Mouse (Mus musculus) midbrain, embryonic 11.5 days (tissue): ENCODE results near the gene Pak1ip1. TPM values are rescaled to one million over a fixed set of nuclear protein-coding genes. Genes with fewer than 3 reads are reported as not detected.

ENCODE experiments used
- ATAC-seq: fragments of 200-750 bp; cut with Nextera tagmentation; 2 replicates; pipeline ENCODE4 v1.8.0; 2017; ENCODE audit warnings: moderate TSS enrichment, moderate library complexity; ENCODE audit not compliant: low FRiP score
- DNase-seq: peaks from one replicate; pipeline ENCODE4 v3.0.0; 2015; ENCODE audit warnings: low spot score; ENCODE audit errors: missing footprints
- H3K27ac ChIP-seq: fragments of 300-500 bp; sonication (generic); 2 replicates; pipeline ENCODE4 v1.5.1; 2014; ENCODE audit warnings: low read depth, low read length
- H3K27me3 ChIP-seq: fragments of 300-500 bp; sonication (generic); 2 replicates; pipeline ENCODE4 v1.6.1; 2014; ENCODE audit warnings: mild to moderate bottlenecking, low read length, moderate library complexity, mixed read lengths; ENCODE audit not compliant: control insufficient read depth, insufficient read depth
- H3K36me3 ChIP-seq: fragments of 300-500 bp; sonication (generic); 2 replicates; pipeline ENCODE4 v1.6.1; 2014; ENCODE audit warnings: mild to moderate bottlenecking, low read length, moderate library complexity, mixed read lengths; ENCODE audit not compliant: control insufficient read depth, insufficient read depth
- H3K4me1 ChIP-seq: fragments of 300-500 bp; sonication (generic); 2 replicates; pipeline ENCODE4 v1.6.1; 2014; ENCODE audit warnings: low read length; ENCODE audit not compliant: control insufficient read depth, insufficient read depth
- H3K4me2 ChIP-seq: fragments of 300-500 bp; sonication (generic); 2 replicates; pipeline ENCODE4 v1.6.1; 2014; ENCODE audit warnings: mild to moderate bottlenecking, moderate library complexity
- H3K4me3 ChIP-seq: fragments of 300-500 bp; sonication (generic); 2 replicates; pipeline ENCODE4 v1.5.1; 2014; ENCODE audit warnings: low read depth, low read length
- H3K9ac ChIP-seq: fragments of 300-500 bp; sonication (generic); 2 replicates; pipeline ENCODE4 v1.6.1; 2014; ENCODE audit warnings: low read length
- H3K9me3 ChIP-seq: fragments of 300-500 bp; sonication (generic); 2 replicates; pipeline ENCODE4 v1.6.1; 2016; ENCODE audit warnings: low read length; ENCODE audit not compliant: control insufficient read depth
- WGBS: fragments of 180-500 bp; shearing (Covaris S2); extraction: QIAGEN DNeasy Blood & Tissue Kit; methylation state at CpG from one replicate; pipeline ENCODE4 v1.1.7; 2014; 5-methylcytosine and 5-hydroxymethylcytosine counted together
- polyA plus RNA-seq: library from polyadenylated mRNA; unstranded; fragments of >200 nt; fragmentation: Nextera tagmentation; extraction: Ambion mirVana; gene quantifications from 2 replicates; pipeline ENCODE4 v1.2.1, GENCODE M21; 2014

Pak1ip1 gene
- polyA plus RNA-seq = 99.7 and 104 TPM in 2 replicates

- peak; percentile 99 for DNase-seq
- Histone ChIP-seq H3K27me3 (no peaks in the 10 kb centered on the region), H3K9me3 (no peaks in the 10 kb centered on the region), H3K4me2 (peak within 1 kb of the TSS; percentile 81), H3K4me3 (peak within 1 kb of the TSS; percentile 68), H3K4me1 (peaks cover 7% of the 10 kb centered on the region), H3K9ac (peak within 1 kb of the TSS; percentile 64), H3K36me3 (0 out of 2 replicates have a peak, but pooled peaks cover 1% of the 10 kb centered on the region), H3K27ac (peak within 1 kb of the TSS; percentile 81)
- peak; percentile 96 for ATAC-seq
- under 1% methylated on average over 58 of the region's 58 CpGs for WGBS
These were observed at the start of gene Pak1ip1 for GRCm38 (mm10) chr13:41000926-41001639. TSS of gene Pak1ip1 (plus strand) at chr13:41001023.

- no peak for DNase-seq
These were observed 49.3 kb upstream of the Pak1ip1 start for GRCm38 (mm10) chr13:40951386-40951976.

GRCm38 (mm10) chr13:40953231-40953630 is 47.6 kb upstream of the Pak1ip1 start:
- H3K36me3 ChIP-seq = no peaks in the 10 kb centered on the region
- no peaks in the 10 kb centered on the region for H3K9me3 ChIP-seq
- ATAC-seq (no peak), DNase-seq (no peak)
- 87% methylated on average over 6 of the region's 6 CpGs for WGBS
- no peak overlapping the region for H3K4me2 ChIP-seq
- no peaks in the 10 kb centered on the region for H3K4me1 ChIP-seq
- H3K9ac ChIP-seq = no peak overlapping the region
- no peak overlapping the region for H3K27ac ChIP-seq
- H3K27me3 ChIP-seq = no peaks in the 10 kb centered on the region
- no peak overlapping the region for H3K4me3 ChIP-seq

More at GRCm38 (mm10) chr13:40951386-40951976, 49.3 kb upstream of the Pak1ip1 start:
- Histone ChIP-seq H3K4me3 (no peak overlapping the region), H3K9me3 (no peaks in the 10 kb centered on the region), H3K9ac (no peak overlapping the region), H3K27ac (no peak overlapping the region), H3K4me2 (no peak overlapping the region), H3K27me3 (no peaks in the 10 kb centered on the region), H3K36me3 (no peaks in the 10 kb centered on the region), H3K4me1 (no peaks in the 10 kb centered on the region)
- no peak for ATAC-seq
- WGBS = 76% methylated on average over 10 of the region's 10 CpGs

GRCm38 (mm10) chr13:40955773-40956172 is 45.0 kb upstream of the Pak1ip1 start:
- no peak overlapping the region for H3K4me2 ChIP-seq
- no peaks in the 10 kb centered on the region for H3K36me3 ChIP-seq
- WGBS = 92% methylated on average over 7 of the region's 7 CpGs
- no peaks in the 10 kb centered on the region for H3K4me1 ChIP-seq
- no peak overlapping the region for H3K4me3 ChIP-seq
- H3K9ac ChIP-seq = no peak overlapping the region
- DNase-seq (no peak), ATAC-seq (no peak)
- H3K27ac ChIP-seq = no peak overlapping the region
- no peaks in the 10 kb centered on the region for H3K27me3 ChIP-seq
- H3K9me3 ChIP-seq = no peaks in the 10 kb centered on the region

GRCm38 (mm10) chr13:40967609-40968008 is 33.2 kb upstream of the Pak1ip1 start:
- Histone ChIP-seq H3K4me3 (no peak overlapping the region), H3K27me3 (no peaks in the 10 kb centered on the region), H3K4me2 (no peak overlapping the region), H3K9ac (no peak overlapping the region), H3K4me1 (no peaks in the 10 kb centered on the region), H3K27ac (no peak overlapping the region), H3K36me3 (no peaks in the 10 kb centered on the region), H3K9me3 (no peaks in the 10 kb centered on the region)
- ATAC-seq = no peak
- DNase-seq = no peak
- WGBS = 90% methylated on average over 10 of the region's 10 CpGs

- Histone ChIP-seq H3K36me3 (no peaks in the 10 kb centered on the region), H3K4me1 (no peaks in the 10 kb centered on the region), H3K27ac (no peak overlapping the region), H3K9ac (no peak overlapping the region), H3K9me3 (no peaks in the 10 kb centered on the region), H3K27me3 (no peaks in the 10 kb centered on the region), H3K4me3 (no peak overlapping the region), H3K4me2 (no peak overlapping the region)
- WGBS = 77% methylated on average over 5 of the region's 5 CpGs
- ATAC-seq = no peak
- no peak for DNase-seq
These were observed 32.3 kb upstream of the Pak1ip1 start for GRCm38 (mm10) chr13:40968564-40968963.

GRCm38 (mm10) chr13:40969761-40970390 is 30.9 kb upstream of the Pak1ip1 start:
- Histone ChIP-seq H3K9me3 (no peaks in the 10 kb centered on the region), H3K9ac (no peak overlapping the region), H3K27me3 (no peaks in the 10 kb centered on the region), H3K4me3 (no peak overlapping the region), H3K27ac (no peak overlapping the region), H3K4me2 (no peak overlapping the region), H3K4me1 (no peaks in the 10 kb centered on the region), H3K36me3 (no peaks in the 10 kb centered on the region)
- 87% methylated on average over 4 of the region's 4 CpGs for WGBS
- ATAC-seq (no peak), DNase-seq (no peak)

GRCm38 (mm10) chr13:40971261-40971660 is 29.6 kb upstream of the Pak1ip1 start:
- no peak for ATAC-seq
- H3K27me3 ChIP-seq = no peaks in the 10 kb centered on the region
- 91% methylated on average over 5 of the region's 5 CpGs for WGBS

GRCm38 (mm10) chr13:40971831-40972230 is 29.0 kb upstream of the Pak1ip1 start:
- 84% methylated on average over 2 of the region's 2 CpGs for WGBS
- no peak overlapping the region for H3K9ac ChIP-seq
- no peak overlapping the region for H3K27ac ChIP-seq
- no peak overlapping the region for H3K4me3 ChIP-seq
- H3K4me1 ChIP-seq = no peaks in the 10 kb centered on the region
- DNase-seq (no peak), ATAC-seq (no peak)
- H3K9me3 ChIP-seq = no peaks in the 10 kb centered on the region
- no peak overlapping the region for H3K4me2 ChIP-seq
- no peaks in the 10 kb centered on the region for H3K27me3 ChIP-seq
- no peaks in the 10 kb centered on the region for H3K36me3 ChIP-seq

More at GRCm38 (mm10) chr13:40971261-40971660, 29.6 kb upstream of the Pak1ip1 start:
- no peak overlapping the region for H3K27ac ChIP-seq
- H3K4me2 ChIP-seq = no peak overlapping the region
- no peaks in the 10 kb centered on the region for H3K9me3 ChIP-seq
- no peak overlapping the region for H3K4me3 ChIP-seq
- H3K36me3 ChIP-seq = no peaks in the 10 kb centered on the region
- DNase-seq = no peak
- no peak overlapping the region for H3K9ac ChIP-seq
- H3K4me1 ChIP-seq = no peaks in the 10 kb centered on the region
